Mouse (Mus musculus) liver, embryonic 14.5 days (tissue): ENCODE measurements around the gene RPS10-NUDT3.

Experiments
- CTCF ChIP-seq: IDR thresholded peaks from 2 replicates; pipeline ENCODE4 v1.5.1; 2016; ENCODE audit warnings: antibody characterized with exemption, low read depth, control low read depth
- EP300 ChIP-seq: IDR thresholded peaks from 2 replicates; pipeline ENCODE4 v1.6.1; 2016; ENCODE audit warnings: antibody characterized with exemption, low read depth

- no peak for TF ChIP-seq CTCF
- TF ChIP-seq EP300 = no peak
These were observed 9.4 kb downstream of the RPS10-NUDT3 start for GRCm38 (mm10) chr17:27625455-27626251.
